Mouse (Mus musculus) forebrain, embryonic 16.5 days (tissue): ENCODE measurements around the gene Nf1. TPM values are rescaled to one million over a fixed set of nuclear protein-coding genes. Genes with fewer than 3 reads are reported as not detected.
A peak's percentile ranks its signal among the peaks of the same experiment; 100 is the strongest.

Experiments
- ATAC-seq: fragments of 200-750 bp; cut with Nextera tagmentation; 2 replicates; pipeline ENCODE4 v1.8.0; 2017; ENCODE audit warnings: mild to moderate bottlenecking, moderate library complexity
- H3K27ac ChIP-seq: fragments of 300-500 bp; sonication (generic); 2 replicates; pipeline ENCODE4 v1.5.1; 2014; ENCODE audit warnings: low read length, control low read depth
- H3K27me3 ChIP-seq: fragments of 300-500 bp; sonication (generic); replicated peaks from 2 replicates; pipeline ENCODE4 v1.6.1; 2014; ENCODE audit warnings: low read length; ENCODE audit not compliant: control insufficient read depth, insufficient read depth
- H3K36me3 ChIP-seq: fragments of 300-500 bp; sonication (generic); 2 replicates; pipeline ENCODE4 v1.6.1; 2014; ENCODE audit not compliant: control insufficient read depth, insufficient read depth
- H3K4me1 ChIP-seq: fragments of 300-500 bp; sonication (generic); replicated peaks from 2 replicates; pipeline ENCODE4 v1.6.1; 2014; ENCODE audit warnings: low read length; ENCODE audit not compliant: control insufficient read depth, insufficient read depth
- H3K4me2 ChIP-seq: fragments of 300-500 bp; sonication (generic); 2 replicates; pipeline ENCODE4 v1.6.1; 2014; ENCODE audit warnings: mild to moderate bottlenecking, low read length, control low read depth
- H3K4me3 ChIP-seq: fragments of 300-500 bp; sonication (generic); replicated peaks from 2 replicates; pipeline ENCODE4 v1.5.1; 2014; ENCODE audit warnings: mild to moderate bottlenecking, low read length, control low read depth
- H3K9ac ChIP-seq: fragments of 300-500 bp; sonication (generic); replicated peaks from 2 replicates; pipeline ENCODE4 v1.6.1; 2014; ENCODE audit warnings: low read depth, low read length, control low read depth
- H3K9me3 ChIP-seq: fragments of 300-500 bp; sonication (generic); 2 replicates; pipeline ENCODE4 v1.6.1; 2016; ENCODE audit warnings: low read length; ENCODE audit not compliant: control insufficient read depth
- WGBS: fragments of 180-500 bp; shearing (Covaris S2); extraction: QIAGEN DNeasy Blood & Tissue Kit; methylation state at CpG from one replicate; pipeline ENCODE4 v1.1.7; 2014; 5-methylcytosine and 5-hydroxymethylcytosine counted together
- polyA plus RNA-seq: library from polyadenylated mRNA; unstranded; fragments of >200 nt; fragmentation: Nextera tagmentation; extraction: Ambion mirVana; gene quantifications from 2 replicates; pipeline ENCODE4 v1.2.1, GENCODE M21; 2015

The Nf1 gene
- polyA plus RNA-seq, 1 experiment from 2014 or later = 6.4 TPM

GRCm38 (mm10) chr11:79575383-79576073, 236.0 kb downstream of the Nf1 start:
- H3K4me3 ChIP-seq = no peak overlapping the region
- H3K27me3 ChIP-seq = no peaks in the 10 kb centered on the region
- no peak overlapping the region for H3K4me2 ChIP-seq
- H3K9me3 ChIP-seq = no peaks in the 10 kb centered on the region
- ATAC-seq = no peak
- peaks cover 13% of the 10 kb centered on the region for H3K36me3 ChIP-seq
- H3K4me1 ChIP-seq = no peaks in the 10 kb centered on the region
- H3K27ac ChIP-seq = no peak overlapping the region
- no peak overlapping the region for H3K9ac ChIP-seq
- 85% methylated on average over 14 of the region's 14 CpGs for WGBS

GRCm38 (mm10) chr11:79577741-79578140, 238.2 kb downstream of the Nf1 start:
- H3K9ac ChIP-seq = no peak overlapping the region
- H3K4me3 ChIP-seq = no peak overlapping the region
- H3K9me3 ChIP-seq = no peaks in the 10 kb centered on the region
- H3K27ac ChIP-seq = no peak overlapping the region
- 44% methylated on average over 5 of the region's 5 CpGs for WGBS
- 0 out of 2 replicates have a peak, but pooled peaks have one; percentile 43 for ATAC-seq
- peaks cover 11% of the 10 kb centered on the region for H3K36me3 ChIP-seq
- no peak overlapping the region for H3K4me2 ChIP-seq
- H3K4me1 ChIP-seq = no peaks in the 10 kb centered on the region
- no peaks in the 10 kb centered on the region for H3K27me3 ChIP-seq

- Histone ChIP-seq H3K4me2 (no peak overlapping the region), H3K9ac (no peak overlapping the region), H3K4me1 (no peaks in the 10 kb centered on the region), H3K36me3 (peaks cover 8% of the 10 kb centered on the region), H3K27me3 (no peaks in the 10 kb centered on the region), H3K9me3 (no peaks in the 10 kb centered on the region), H3K4me3 (no peak overlapping the region), H3K27ac (no peak overlapping the region)
- WGBS = 52% methylated on average over 4 of the region's 4 CpGs
- no peak for ATAC-seq
Observed at GRCm38 (mm10) chr11:79580660-79581059, 241.2 kb downstream of the Nf1 start.

DNA sequence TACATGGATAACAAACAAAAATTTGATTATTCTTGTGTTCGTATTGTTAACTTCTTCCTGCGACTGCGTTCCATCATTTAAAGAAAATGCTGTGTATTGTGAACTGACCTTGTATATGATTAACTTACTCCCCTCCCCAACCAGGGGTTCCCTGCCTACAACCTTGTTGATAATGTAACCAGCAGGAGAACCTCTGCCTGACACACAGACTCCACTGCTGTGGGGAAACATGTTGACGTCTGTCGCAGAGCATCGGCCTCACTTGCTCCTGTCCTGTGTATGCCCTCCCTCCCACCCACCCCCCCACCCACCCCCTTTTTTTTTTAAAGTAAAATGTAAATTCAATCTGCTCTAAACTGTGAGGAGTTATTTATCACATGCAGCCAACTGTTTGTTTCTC, 241.8 kb downstream of the Nf1 start:
- no peak for ATAC-seq
- Histone ChIP-seq H3K9me3 (no peaks in the 10 kb centered on the region), H3K27ac (no peak overlapping the region), H3K4me3 (no peak overlapping the region), H3K4me2 (no peak overlapping the region), H3K4me1 (no peaks in the 10 kb centered on the region), H3K27me3 (no peaks in the 10 kb centered on the region), H3K9ac (no peak overlapping the region), H3K36me3 (peaks cover 8% of the 10 kb centered on the region)
- 94% methylated on average over 6 of the region's 6 CpGs for WGBS

DNA sequence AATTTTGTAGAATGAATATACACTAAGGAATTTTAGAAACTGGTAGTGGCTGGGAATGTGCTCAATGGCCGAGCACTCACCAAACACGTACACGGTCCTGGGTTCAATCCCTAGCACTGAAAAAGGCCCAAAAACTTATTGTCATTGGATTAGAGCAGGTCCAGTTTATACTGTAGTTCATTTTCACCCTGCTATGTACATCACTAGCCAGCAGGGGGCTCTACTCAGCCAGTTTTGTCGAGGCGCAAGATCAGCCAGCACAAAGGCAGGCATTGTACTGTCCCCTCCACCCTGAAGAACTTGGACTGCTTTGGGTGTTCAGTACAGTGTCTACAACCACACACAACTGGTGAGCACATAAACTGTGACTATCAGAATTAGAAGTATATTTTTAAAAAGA, 244.7 kb downstream of the Nf1 start:
- peak; percentile 84 for ATAC-seq
- Histone ChIP-seq H3K9ac (no peak overlapping the region), H3K36me3 (0 out of 2 replicates have a peak, but pooled peaks cover 3% of the 10 kb centered on the region), H3K9me3 (no peaks in the 10 kb centered on the region), H3K4me2 (no peak overlapping the region), H3K27me3 (no peaks in the 10 kb centered on the region), H3K4me1 (no peaks in the 10 kb centered on the region), H3K4me3 (no peak overlapping the region), H3K27ac (no peak overlapping the region)
- 4% methylated on average over 5 of the region's 5 CpGs for WGBS

DNA sequence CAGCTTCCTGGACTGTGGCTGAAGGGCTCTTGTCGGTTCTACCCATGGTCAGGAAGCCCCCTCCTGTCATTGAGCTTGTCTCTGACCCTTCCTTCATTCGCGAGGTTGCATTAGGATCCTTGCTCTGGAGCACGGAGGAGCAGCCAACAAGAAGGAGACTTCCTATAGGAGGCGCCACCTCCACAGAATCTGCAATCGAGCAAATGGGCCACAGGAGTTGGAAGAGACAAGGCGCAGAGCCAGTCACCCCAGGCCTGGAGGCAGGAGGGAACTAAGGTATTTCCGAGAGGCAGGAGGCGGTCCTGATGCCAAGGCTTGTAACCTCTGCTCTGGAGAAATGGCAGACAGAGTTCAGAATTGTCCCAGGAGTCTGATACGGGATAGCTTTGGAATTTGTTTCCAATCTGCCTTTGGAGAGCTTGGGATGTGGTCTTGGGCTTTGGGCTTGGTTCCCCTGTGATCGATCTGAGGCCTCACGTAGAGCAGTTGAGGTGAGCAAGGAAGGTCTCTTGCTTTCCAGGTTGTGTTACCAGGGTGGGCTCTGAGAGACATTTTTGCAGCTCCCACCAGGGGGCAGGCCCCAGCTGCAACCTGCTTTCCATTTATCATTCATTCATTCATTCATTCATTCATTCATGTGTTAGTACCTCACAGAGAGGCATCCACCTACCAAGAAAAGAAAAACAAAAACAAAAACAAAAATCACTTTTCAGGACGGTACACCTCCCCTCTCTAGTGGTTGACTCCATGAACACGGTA, 250.0 kb downstream of the Nf1 start:
- H3K4me1 ChIP-seq = peaks cover 30% of the 10 kb centered on the region
- H3K4me2 ChIP-seq = no peak overlapping the region
- H3K36me3 ChIP-seq = no peaks in the 10 kb centered on the region
- H3K4me3 ChIP-seq = no peak overlapping the region
- 56% methylated on average over 14 of the region's 14 CpGs for WGBS
- H3K27me3 ChIP-seq = no peaks in the 10 kb centered on the region
- ATAC-seq = no peak
- H3K9me3 ChIP-seq = no peaks in the 10 kb centered on the region
- H3K9ac ChIP-seq = no peak overlapping the region
- no peak overlapping the region for H3K27ac ChIP-seq

DNA sequence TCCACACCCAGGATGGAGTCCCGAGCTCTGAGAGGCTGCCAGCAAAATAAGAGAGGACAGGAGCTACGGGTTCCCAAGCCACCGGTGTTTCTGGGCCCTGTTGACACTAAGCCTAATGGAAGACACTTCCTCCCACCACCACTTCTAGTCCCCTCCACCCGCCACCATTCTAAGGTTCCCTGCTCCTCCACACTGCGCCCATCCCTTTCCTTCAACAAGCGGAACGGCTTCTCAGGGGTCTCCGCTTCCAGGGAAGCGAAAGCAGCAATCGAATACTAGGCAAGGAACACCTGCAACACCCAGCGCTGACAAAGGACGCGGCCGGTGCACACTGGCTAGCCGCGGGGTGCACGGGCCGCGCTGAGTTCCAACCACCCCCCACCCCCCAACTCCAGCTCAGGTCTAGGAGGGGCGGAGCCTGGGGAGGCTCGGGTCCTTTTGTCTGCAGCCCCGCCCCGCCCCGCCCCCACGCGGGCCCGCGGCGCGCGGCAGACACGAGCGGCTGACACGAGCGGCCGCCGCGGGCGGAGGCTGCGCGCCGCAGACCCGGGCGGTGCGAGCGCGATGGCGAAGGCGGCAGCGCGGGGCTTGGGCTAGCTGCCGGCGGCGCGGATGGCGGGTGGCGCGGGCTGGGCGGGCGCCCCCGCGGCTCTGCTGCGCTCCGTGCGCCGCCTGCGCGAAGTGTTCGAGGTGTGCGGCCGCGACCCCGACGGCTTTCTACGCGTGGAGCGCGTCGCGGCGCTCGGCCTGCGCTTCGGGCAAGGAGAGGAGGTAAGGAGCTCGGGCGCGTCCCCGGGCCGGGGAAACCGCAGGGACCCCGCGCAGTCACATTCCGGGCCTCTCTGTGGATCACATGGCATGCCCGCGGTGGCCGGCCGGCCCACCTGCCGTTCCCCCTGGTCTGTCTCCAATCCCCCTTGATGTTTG, 251.4 kb downstream of the Nf1 start, which contains the start of gene Rab11fip4:
TSS of gene Rab11fip4 (plus strand) at position 549 of the 927 bp plus-strand sequence.
- Histone ChIP-seq H3K27ac (peak within 1 kb of the TSS; percentile 82), H3K9me3 (no peaks in the 10 kb centered on the region), H3K27me3 (no peaks in the 10 kb centered on the region), H3K4me3 (peak within 1 kb of the TSS; percentile 79), H3K9ac (peak within 1 kb of the TSS; percentile 95), H3K4me2 (peak within 1 kb of the TSS; percentile 76), H3K4me1 (peaks cover 30% of the 10 kb centered on the region), H3K36me3 (no peaks in the 10 kb centered on the region)
- under 1% methylated on average over 67 of the region's 98 CpGs for WGBS
- ATAC-seq = peak; percentile 89

- H3K4me2 ChIP-seq = peak overlapping the region; percentile 76
- no peaks in the 10 kb centered on the region for H3K27me3 ChIP-seq
- peak overlapping the region; percentile 95 for H3K9ac ChIP-seq
- H3K4me3 ChIP-seq = peak overlapping the region; percentile 79
- peak overlapping the region; percentile 82 for H3K27ac ChIP-seq
- WGBS = 12% methylated on average over 5 of the region's 5 CpGs
- no peaks in the 10 kb centered on the region for H3K36me3 ChIP-seq
- H3K9me3 ChIP-seq = no peaks in the 10 kb centered on the region
- peak; percentile 45 for ATAC-seq
- peaks cover 30% of the 10 kb centered on the region for H3K4me1 ChIP-seq
Observed at GRCm38 (mm10) chr11:79591591-79591975, 252.1 kb downstream of the Nf1 start.

DNA sequence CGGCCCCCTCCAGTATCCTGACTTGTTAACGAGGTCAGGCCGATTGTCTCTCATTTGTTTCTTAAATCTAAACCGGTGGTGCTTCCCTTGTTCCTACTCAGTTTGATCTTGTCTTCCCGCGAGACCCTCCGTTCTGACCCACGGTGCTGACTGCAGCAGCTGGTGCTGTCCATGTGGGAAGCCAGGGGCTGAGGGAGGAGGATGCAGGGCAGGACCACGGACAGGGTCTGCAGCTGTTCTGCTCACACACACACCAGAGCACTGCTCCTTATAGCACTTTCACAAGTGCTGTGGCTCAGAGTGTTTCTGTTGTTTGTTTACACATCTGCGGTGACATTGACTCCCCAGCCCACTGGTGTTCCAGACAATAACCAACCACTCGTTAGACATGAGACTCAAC, 254.0 kb downstream of the Nf1 start:
- Histone ChIP-seq H3K36me3 (no peaks in the 10 kb centered on the region), H3K27me3 (no peaks in the 10 kb centered on the region), H3K4me2 (peak overlapping the region; percentile 76), H3K27ac (no peak overlapping the region), H3K4me3 (no peak overlapping the region), H3K4me1 (peaks cover 30% of the 10 kb centered on the region), H3K9ac (no peak overlapping the region), H3K9me3 (no peaks in the 10 kb centered on the region)
- ATAC-seq = no peak
- WGBS = 33% methylated on average over 11 of the region's 11 CpGs
